Comparison of ENCODE assay signal across 15 mouse cellular contexts in the genomic region with DNA sequence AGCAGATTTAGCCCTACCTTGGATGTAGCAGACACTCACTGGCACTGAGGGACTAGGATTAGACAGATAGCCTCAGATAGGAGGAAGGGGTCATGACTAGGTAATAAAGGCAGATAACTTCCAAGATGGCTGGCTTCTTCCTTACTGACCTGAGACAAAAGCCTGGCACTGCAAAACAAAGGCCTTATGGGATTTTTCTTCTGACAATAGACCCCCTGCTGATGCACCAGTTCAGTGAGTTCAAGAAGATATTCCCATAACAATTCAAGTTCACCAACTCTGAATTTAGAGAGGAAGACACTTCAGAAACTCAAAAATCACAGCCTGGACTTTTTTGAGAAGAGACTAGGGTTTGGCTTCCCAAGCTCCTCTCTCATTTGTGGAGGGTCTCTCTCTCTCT.
"Had no signal": no experiment of that assay in that cellular context is flagged by ENCODE, and none has a peak within 500 bp of the region (broad histone marks: within the 10 kb centered on the region; RNA-seq: fewer than 3 reads in every experiment).

No protein-coding gene starts in this region.

- DNase-seq: gastrocnemius, postnatal 14 days; gastrocnemius, postnatal 36 days; heart, adult 11 months; heart, adult 2 months; heart, postnatal 14 days; heart, postnatal 36 days; kidney, adult 11 months; kidney, adult 2 months; kidney, adult 9 months; kidney, postnatal 14 days; kidney, postnatal 36 days; layer of hippocampus, adult 9-11 months; layer of hippocampus, postnatal 36 days; liver; liver, embryonic 13.5 days had no signal
